Mouse (Mus musculus) megakaryocyte-erythroid progenitor cell, adult 5-6 weeks (primary cell): Measurements from ENCODE around the gene Smoc2. TPM values are rescaled to one million over a fixed set of nuclear protein-coding genes. Genes with fewer than 3 reads are reported as not detected.

ENCODE experiments used
- ATAC-seq: replicated peaks from 2 replicates; pipeline ENCODE4 v1.8.0; 2016; ENCODE audit warnings: mild to moderate bottlenecking, inconsistent platforms; ENCODE audit not compliant: severe bottlenecking, poor library complexity, low FRiP score, low TSS enrichment
- total RNA-seq, 2 experiments: library from RNA; stranded (forward) in 1 of 2; stranded (reverse) in 1 of 2; fragments of 200-1000, 215-1000 nt in 1 of 2; fragments of >200 nt in 1 of 2; fragmentation: Nextera tagmentation in 1 of 2; gene quantifications; 2 replicates each; pipeline ENCODE4 v1.2.3; 2014 to 2017

The Smoc2 gene
- total RNA-seq, 2 experiments from 2014 or later: not detected

- no peak for ATAC-seq
Observed at GRCm38 (mm10) chr17:14268001-14268400, 11.3 kb upstream of the Smoc2 start.

GRCm38 (mm10) chr17:14273386-14273785 lies 5.9 kb upstream of the Smoc2 start:
- ATAC-seq: no peak

- ATAC-seq: no peak
Observed at GRCm38 (mm10) chr17:14277310-14277709, 2.0 kb upstream of the Smoc2 start.

- ATAC-seq: no peak
Observed at GRCm38 (mm10) chr17:14279966-14280300, 627 bp downstream of the Smoc2 start.

GRCm38 (mm10) chr17:14280425-14280833 lies 1.1 kb downstream of the Smoc2 start:
- no peak for ATAC-seq

- peak; percentile 85 for ATAC-seq
Observed at GRCm38 (mm10) chr17:14288015-14288616, 8.8 kb downstream of the Smoc2 start.

GRCm38 (mm10) chr17:14293617-14294016 lies 14.3 kb downstream of the Smoc2 start:
- ATAC-seq: no peak

GRCm38 (mm10) chr17:14295146-14295545 lies 15.8 kb downstream of the Smoc2 start:
- no peak for ATAC-seq

- ATAC-seq: no peak
Observed at GRCm38 (mm10) chr17:14300361-14300760, 21.1 kb downstream of the Smoc2 start.

- ATAC-seq: no peak
Observed at GRCm38 (mm10) chr17:14301491-14302344, 22.4 kb downstream of the Smoc2 start.

GRCm38 (mm10) chr17:14302356-14302755 lies 23.1 kb downstream of the Smoc2 start:
- no peak for ATAC-seq

- ATAC-seq: no peak
Observed at GRCm38 (mm10) chr17:14303722-14304121, 24.4 kb downstream of the Smoc2 start.

- ATAC-seq: no peak
Observed at GRCm38 (mm10) chr17:14309884-14310283, 30.6 kb downstream of the Smoc2 start.

GRCm38 (mm10) chr17:14312440-14312839 lies 33.1 kb downstream of the Smoc2 start:
- ATAC-seq: no peak

- no peak for ATAC-seq
Observed at GRCm38 (mm10) chr17:14314308-14314707, 35.0 kb downstream of the Smoc2 start.

GRCm38 (mm10) chr17:14316536-14316935 lies 37.2 kb downstream of the Smoc2 start:
- no peak for ATAC-seq

GRCm38 (mm10) chr17:14317439-14317838 lies 38.1 kb downstream of the Smoc2 start:
- no peak for ATAC-seq

GRCm38 (mm10) chr17:14326156-14326555 lies 46.9 kb downstream of the Smoc2 start:
- no peak for ATAC-seq

- no peak for ATAC-seq
Observed at GRCm38 (mm10) chr17:14328037-14328436, 48.7 kb downstream of the Smoc2 start.

- no peak for ATAC-seq
Observed at GRCm38 (mm10) chr17:14330498-14330897, 51.2 kb downstream of the Smoc2 start.

- no peak for ATAC-seq
Observed at GRCm38 (mm10) chr17:14339932-14340557, 60.7 kb downstream of the Smoc2 start.
